Mouse (Mus musculus): ENCODE results near the gene Mif4gd.

GRCm38 (mm10) chr11:115599722-115600121 is 13.0 kb downstream of the Mif4gd start:
- no peak for TF ChIP-seq CTCF (IDR thresholded peaks at IDR 0.05; ENCODE audit: extremely low read depth, insufficient read length, insufficient replicate concordance, low read depth, low read length)
- no peak for TF ChIP-seq POLR2A (IDR thresholded peaks at IDR 0.05; ENCODE audit: low read depth, low read length)
